Mouse (Mus musculus): ENCODE data around the gene Neurod2.

DNA sequence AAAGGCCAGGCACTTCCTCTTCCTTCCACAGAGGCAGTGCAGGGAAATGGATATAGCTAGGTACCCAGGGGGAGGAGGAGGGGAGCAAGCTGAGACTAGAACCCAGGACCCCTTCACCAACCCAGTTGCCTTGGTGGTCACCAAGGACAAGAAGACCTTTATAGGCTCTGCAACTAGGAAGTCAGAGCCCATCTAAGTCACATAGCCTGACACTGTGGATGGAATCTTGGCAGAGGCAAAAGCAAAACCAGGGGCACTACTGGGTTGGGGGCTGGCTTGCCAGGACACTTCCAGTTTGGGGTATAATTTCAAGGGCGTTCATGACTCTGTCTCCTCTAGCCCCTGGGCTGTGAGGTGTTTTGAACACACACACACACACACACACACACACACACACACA lies 2.0 kb upstream of the Neurod2 start:
- no peak for TF ChIP-seq CTCF (IDR thresholded peaks at IDR 0.05; ENCODE audit: low read depth, low read length)
- TF ChIP-seq POLR2A (IDR thresholded peaks at IDR 0.05; ENCODE audit: extremely low read depth, insufficient read depth, low read length), result no peak
